Mouse (Mus musculus) bone marrow, adult 2 months (tissue): ENCODE results near the gene Grik1. TPM values are rescaled to one million over a fixed set of nuclear protein-coding genes. Genes with fewer than 3 reads are reported as not detected.

Experiments
- H3K27ac ChIP-seq: fragments of 200-500 bp; 2 replicates; pipeline ENCODE4 v1.5.1; 2012; ENCODE audit warnings: low read depth, mild to moderate bottlenecking, control low read depth, inconsistent platforms, low read length; ENCODE audit not compliant: control insufficient read depth, poor library complexity, insufficient read depth
- H3K4me1 ChIP-seq: fragments of 200-500 bp; 2 replicates; pipeline ENCODE4 v1.6.1; 2011; ENCODE audit warnings: low read length; ENCODE audit not compliant: control insufficient read depth, insufficient read depth
- H3K4me3 ChIP-seq: fragments of 200-500 bp; replicated peaks from 2 replicates; pipeline ENCODE3; 2011; ENCODE audit warnings: mild to moderate bottlenecking, low read depth, low read length, control low read depth; ENCODE audit not compliant: control insufficient read depth
- CTCF ChIP-seq: fragments of 200-500 bp; IDR thresholded peaks from 2 replicates; pipeline ENCODE4 v1.5.1; 2011; ENCODE audit warnings: low read length, control low read depth; ENCODE audit not compliant: control insufficient read depth, insufficient read depth
- POLR2A ChIP-seq: fragments of 200-500 bp; IDR thresholded peaks from 2 replicates; pipeline ENCODE4 v1.6.1; 2011; ENCODE audit warnings: low read depth, mild to moderate bottlenecking, control low read depth, low read length, borderline replicate concordance; ENCODE audit not compliant: control insufficient read depth
- WGBS: fragments of 180-500 bp; shearing (Covaris S2); methylation state at CpG from one replicate; pipeline ENCODE4 v1.1.7; 2018; 5-methylcytosine and 5-hydroxymethylcytosine counted together
- polyA plus RNA-seq: library from polyadenylated mRNA; stranded (reverse); fragments of >200 nt; gene quantifications from 2 replicates; pipeline ENCODE4 v1.2.4, GENCODE M21; 2011; ENCODE audit warnings: low replicate concordance; ENCODE audit not compliant: missing spikeins, insufficient read depth, insufficient read length

The Grik1 gene
- polyA plus RNA-seq, 1 experiment: not detected

DNA sequence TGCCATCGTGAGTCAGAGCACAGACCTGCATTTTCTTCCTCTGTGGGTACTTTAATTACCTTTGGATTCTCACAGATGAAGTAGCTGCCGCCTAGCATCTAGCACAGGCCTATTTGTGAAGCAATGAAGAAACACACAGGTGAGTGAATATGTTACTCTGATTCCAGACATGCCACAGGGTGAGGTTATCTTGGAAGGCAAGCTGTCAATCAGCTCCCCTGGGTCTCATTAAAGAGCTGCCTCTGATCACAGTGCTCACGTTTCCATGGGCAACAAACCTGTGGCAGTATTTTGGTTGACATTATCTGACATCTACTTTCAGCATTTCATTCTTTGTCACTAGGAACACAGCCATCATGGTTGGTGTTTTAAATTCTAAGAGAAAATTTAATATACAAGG lies 112.7 kb downstream of the Grik1 start:
- no peak for TF ChIP-seq CTCF
- TF ChIP-seq POLR2A: no peak
- H3K27ac ChIP-seq: no peak overlapping the region
- H3K4me1 ChIP-seq: no peaks in the 10 kb centered on the region
- no peak overlapping the region for H3K4me3 ChIP-seq
- WGBS: 61% methylated on average over 3 of the region's 3 CpGs

- no peak overlapping the region for H3K4me3 ChIP-seq
- 83% methylated on average over 9 of the region's 9 CpGs for WGBS
- no peaks in the 10 kb centered on the region for H3K4me1 ChIP-seq
- no peak for TF ChIP-seq CTCF
- no peak for TF ChIP-seq POLR2A
- H3K27ac ChIP-seq: no peak overlapping the region
Observed at GRCm38 (mm10) chr16:88174083-88174721, 115.9 kb downstream of the Grik1 start.

DNA sequence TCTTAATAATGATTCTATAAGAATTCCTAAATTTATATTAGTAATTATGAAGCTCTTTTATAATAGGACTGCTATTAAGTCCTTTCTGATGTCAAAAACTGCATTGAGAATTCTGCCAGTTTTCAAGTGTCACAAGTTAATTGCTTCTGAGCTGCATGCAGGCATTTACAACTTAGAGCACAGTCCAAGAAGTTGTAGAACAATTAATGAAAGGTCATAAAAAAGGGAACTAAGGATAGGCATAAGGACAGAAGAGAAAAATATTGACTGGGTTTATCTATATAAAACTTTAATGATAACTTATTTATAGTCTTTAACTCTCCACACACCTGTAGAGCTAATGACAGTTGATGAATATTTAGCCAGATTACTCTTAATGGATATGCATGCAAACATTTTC lies 123.5 kb downstream of the Grik1 start:
- Histone ChIP-seq H3K4me1 (no peaks in the 10 kb centered on the region), H3K4me3 (no peak overlapping the region), H3K27ac (no peak overlapping the region)
- no peak for TF ChIP-seq CTCF
- TF ChIP-seq POLR2A: no peak

DNA sequence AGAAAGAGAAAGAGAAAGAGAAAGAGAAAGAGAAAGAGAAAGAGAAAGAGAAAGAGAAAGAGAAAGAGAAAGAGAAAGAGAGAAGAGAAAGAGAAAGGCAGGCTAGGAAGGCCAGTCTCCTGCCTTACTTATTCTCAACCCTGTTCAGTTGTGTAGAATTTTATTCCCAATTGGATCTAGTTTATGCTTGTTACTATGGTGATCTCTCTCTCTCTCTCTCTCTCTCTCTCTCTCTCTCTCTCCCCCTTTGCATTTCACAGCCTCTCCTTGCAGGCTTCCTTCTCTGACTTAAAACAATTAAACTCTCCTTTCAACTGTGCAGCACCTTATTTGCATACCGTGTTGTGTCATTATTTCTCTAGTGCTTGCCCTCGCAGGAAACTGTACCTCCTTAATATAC lies 147.5 kb downstream of the Grik1 start:
- Histone ChIP-seq H3K27ac (no peak overlapping the region), H3K4me3 (no peak overlapping the region), H3K4me1 (no peaks in the 10 kb centered on the region)
- 62% methylated on average over 2 of the region's 2 CpGs for WGBS
- no peak for TF ChIP-seq CTCF
- no peak for TF ChIP-seq POLR2A

GRCm38 (mm10) chr16:88142136-88142535 lies 147.9 kb downstream of the Grik1 start:
- Histone ChIP-seq H3K4me3 (no peak overlapping the region), H3K27ac (no peak overlapping the region), H3K4me1 (no peaks in the 10 kb centered on the region)
- no peak for TF ChIP-seq CTCF
- no peak for TF ChIP-seq POLR2A
- WGBS: 56% methylated on average over 2 of the region's 2 CpGs

DNA sequence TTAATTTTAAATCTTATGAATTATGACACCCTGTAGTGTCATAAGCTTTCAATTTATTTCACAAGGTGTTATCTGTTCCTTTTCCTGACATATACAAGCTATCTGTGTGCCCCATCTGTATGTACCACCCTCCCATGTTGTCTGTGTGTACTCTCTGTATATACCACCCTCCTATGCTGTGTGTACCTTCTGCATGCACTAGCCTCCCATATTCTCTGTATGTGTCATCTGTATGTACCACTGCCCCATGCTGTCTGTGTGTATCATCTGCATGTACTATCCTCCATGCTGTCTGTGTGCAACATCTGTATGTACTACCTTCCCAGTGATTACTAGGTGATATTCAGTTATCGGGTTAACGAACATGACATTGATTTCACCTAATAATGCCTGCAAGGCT lies 148.5 kb downstream of the Grik1 start:
- TF ChIP-seq POLR2A: no peak
- TF ChIP-seq CTCF: no peak
- Histone ChIP-seq H3K4me1 (no peaks in the 10 kb centered on the region), H3K4me3 (no peak overlapping the region), H3K27ac (no peak overlapping the region)
- WGBS: 84% methylated on average over 2 of the region's 2 CpGs

DNA sequence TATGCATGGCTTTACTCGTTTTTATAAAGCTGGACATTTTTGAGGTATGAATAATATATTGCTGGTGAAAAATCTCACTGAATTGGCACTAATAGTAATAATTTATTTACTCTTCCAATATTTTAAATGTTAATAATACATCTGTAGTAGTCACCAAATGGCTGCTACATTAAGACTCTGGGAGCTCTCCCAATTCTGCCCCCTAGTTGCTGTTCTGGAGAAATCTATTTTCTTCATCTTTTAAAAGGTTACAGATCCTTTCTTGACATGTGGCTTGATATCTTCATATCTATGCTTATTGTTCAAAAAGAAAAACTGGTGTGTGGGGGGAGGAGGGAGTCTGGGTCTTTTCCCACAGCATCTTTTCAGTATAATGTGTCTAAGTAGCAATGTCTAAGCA lies 151.2 kb downstream of the Grik1 start:
- 52% methylated on average over 1 of the region's 1 CpGs for WGBS
- Histone ChIP-seq H3K4me1 (no peaks in the 10 kb centered on the region), H3K4me3 (no peak overlapping the region), H3K27ac (no peak overlapping the region)
- TF ChIP-seq CTCF (no peak), POLR2A (no peak)

GRCm38 (mm10) chr16:88132919-88133318 lies 157.1 kb downstream of the Grik1 start:
- Histone ChIP-seq H3K4me1 (no peaks in the 10 kb centered on the region), H3K27ac (no peak overlapping the region), H3K4me3 (no peak overlapping the region)
- no peak for TF ChIP-seq POLR2A
- no peak for TF ChIP-seq CTCF
- 62% methylated on average over 2 of the region's 2 CpGs for WGBS

- TF ChIP-seq CTCF (no peak), POLR2A (no peak)
- no peak overlapping the region for H3K27ac ChIP-seq
- WGBS: 61% methylated on average over 3 of the region's 3 CpGs
- no peak overlapping the region for H3K4me3 ChIP-seq
- no peaks in the 10 kb centered on the region for H3K4me1 ChIP-seq
Observed at GRCm38 (mm10) chr16:88131103-88131502, 159.0 kb downstream of the Grik1 start.
